Mouse (Mus musculus) embryonic fibroblast, embryonic 13.5 days (primary cell): ENCODE data around the gene 3110009E18Rik. TPM values are rescaled to one million over a fixed set of nuclear protein-coding genes. Genes with fewer than 3 reads are reported as not detected.

Experiments used
- H3K27ac ChIP-seq: 2 replicates; pipeline ENCODE4 v1.5.1; 2012; ENCODE audit warnings: low read length, control low read depth, inconsistent platforms; ENCODE audit not compliant: insufficient read depth
- H3K4me1 ChIP-seq: 2 replicates; pipeline ENCODE4 v1.6.1; 2011; ENCODE audit warnings: low read length; ENCODE audit not compliant: control insufficient read depth, insufficient read depth
- H3K4me3 ChIP-seq: 2 replicates; pipeline ENCODE4 v1.5.1; 2011; ENCODE audit warnings: mild to moderate bottlenecking, control low read depth, low read length; ENCODE audit not compliant: insufficient read depth
- CTCF ChIP-seq: IDR thresholded peaks from 2 replicates; pipeline ENCODE4 v1.5.1; 2011; ENCODE audit warnings: mild to moderate bottlenecking, control low read depth, low read length, moderate library complexity, borderline replicate concordance; ENCODE audit not compliant: insufficient read depth
- POLR2A ChIP-seq: IDR thresholded peaks from 2 replicates; pipeline ENCODE4 v1.6.1; 2011; ENCODE audit warnings: low read depth, mild to moderate bottlenecking, control low read depth, low read length, moderate library complexity
- polyA plus RNA-seq: library from polyadenylated mRNA; stranded (reverse); fragments of >200 nt; gene quantifications from 2 replicates; pipeline ENCODE4 v1.2.4, GENCODE M21; 2011; ENCODE audit warnings: low read depth; ENCODE audit not compliant: missing spikeins, insufficient read length

3110009E18Rik gene
- 4.0 and 7.2 TPM in 2 replicates for polyA plus RNA-seq

DNA sequence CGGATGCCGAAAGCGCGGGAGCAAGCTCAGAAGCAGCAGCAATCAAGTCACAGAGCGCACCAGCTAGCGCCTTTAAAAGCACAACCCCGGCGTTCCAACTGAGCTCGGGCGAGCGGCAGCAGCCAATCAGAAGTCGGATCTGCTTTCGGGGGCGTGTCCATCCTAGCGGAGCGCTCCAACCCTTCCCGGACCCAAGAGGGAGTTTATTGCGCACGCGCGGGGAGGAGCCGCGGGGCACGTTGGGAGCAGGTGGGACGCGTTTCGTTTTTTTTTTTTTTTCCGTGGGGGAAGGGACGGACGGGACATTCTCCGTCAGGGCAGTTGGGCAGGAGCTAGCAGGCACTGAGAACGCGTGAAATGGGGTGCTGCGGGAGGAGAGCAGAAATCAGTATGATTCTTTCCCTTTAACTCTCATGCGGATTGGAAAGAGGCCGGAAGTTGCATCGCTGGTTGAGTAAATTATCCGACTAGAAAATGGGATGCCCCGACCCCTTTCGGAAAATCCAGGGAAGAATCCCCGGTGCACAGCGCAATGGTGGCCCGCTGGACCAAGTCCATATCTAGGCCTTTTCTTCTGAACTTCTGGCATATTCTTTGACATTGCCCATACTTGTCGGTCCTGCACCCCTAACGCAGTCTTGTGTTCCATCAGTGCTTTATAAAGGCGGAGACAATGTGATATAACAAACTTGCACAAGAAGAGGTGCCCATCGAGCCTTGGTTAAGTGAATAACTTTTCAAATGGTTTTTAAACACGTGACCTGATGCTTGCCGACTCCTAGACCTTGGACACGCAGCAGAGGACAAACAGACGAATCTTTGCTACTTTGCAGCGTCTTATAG is at the start of gene 3110009E18Rik, which contains the start of gene Dbi:
Gene 3110009E18Rik (plus strand): TSS at position 219 of the 843 bp plus-strand sequence.
Gene Dbi (minus strand): TSS at position 110 of the 843 bp plus-strand sequence.
- peaks cover 4% of the 10 kb centered on the region; the same call in 1 of the 2 replicates for H3K4me1 ChIP-seq
- peak within 1 kb of the TSS; percentile 67 for H3K27ac ChIP-seq
- TF ChIP-seq POLR2A (peak; percentile 91), CTCF (no peak)
- H3K4me3 ChIP-seq, result peak within 1 kb of the TSS; percentile 59

DNA sequence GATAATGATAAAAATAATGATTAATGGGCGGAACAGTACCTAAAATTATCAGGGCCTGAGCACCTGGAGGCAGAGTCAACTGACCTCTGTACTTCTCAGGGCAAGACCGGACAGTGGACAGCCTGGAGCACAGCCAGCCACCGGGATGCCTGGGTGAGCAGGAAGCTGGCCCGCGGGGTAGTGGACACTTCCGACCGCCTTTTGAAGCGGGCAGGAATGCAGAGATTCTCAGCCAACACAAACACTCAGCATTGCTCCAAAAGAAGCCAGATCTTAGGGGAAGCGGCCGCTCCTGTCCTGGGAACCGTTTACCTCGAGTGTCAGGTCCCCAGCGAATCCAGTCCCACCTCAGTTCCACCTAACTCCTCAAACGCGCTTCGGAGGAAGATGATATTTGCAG is 48.1 kb upstream of the 3110009E18Rik start:
- Histone ChIP-seq H3K4me1 (peaks cover 10% of the 10 kb centered on the region), H3K27ac (no peak overlapping the region), H3K4me3 (peak overlapping the region; percentile 34)
- TF ChIP-seq POLR2A, result no peak
- TF ChIP-seq CTCF, result no peak

DNA sequence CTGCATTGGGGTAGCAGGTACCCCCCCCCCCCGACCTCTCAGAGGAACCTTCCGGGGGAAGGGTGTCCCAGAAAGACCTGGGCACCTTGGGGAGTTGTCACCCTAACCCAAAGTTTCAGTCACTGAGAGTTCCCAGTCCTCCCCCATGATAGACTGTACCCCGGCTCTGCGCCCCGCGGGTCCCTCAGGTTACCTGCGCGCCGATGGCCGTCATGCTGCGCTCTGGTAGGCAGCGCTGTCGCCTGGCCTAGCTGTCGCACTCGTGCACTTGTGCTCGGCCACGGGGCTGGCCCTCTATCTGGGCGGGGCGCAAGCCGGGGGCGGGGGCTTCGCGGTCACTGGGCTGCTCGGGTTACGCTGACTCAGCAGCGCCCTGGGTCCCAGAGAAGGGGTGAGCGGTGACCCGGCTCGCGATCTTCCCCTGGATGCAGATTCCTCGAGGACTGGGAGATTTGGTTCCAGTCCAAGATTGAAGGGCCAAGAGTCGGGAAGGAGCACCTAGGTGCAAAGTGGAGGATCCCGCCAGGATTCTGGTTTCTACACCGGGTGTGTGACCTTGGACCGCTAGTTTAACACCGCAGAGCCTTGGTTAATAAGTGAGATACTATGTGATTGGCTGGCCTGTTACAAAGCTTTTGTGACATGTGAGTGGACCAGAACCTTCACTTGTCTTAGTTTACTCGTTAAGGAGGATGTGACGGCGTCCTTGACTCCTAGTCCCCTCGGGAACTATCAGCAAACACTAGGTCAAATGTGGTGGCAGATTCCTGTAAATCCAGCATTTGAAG is 47.3 kb upstream of the 3110009E18Rik start, which contains the start of gene Tmem37:
Gene Tmem37 (minus strand): TSS at position 556 of the 788 bp plus-strand sequence.
- H3K27ac ChIP-seq, result peak within 1 kb of the TSS; percentile 75
- peak within 1 kb of the TSS; percentile 34 for H3K4me3 ChIP-seq
- TF ChIP-seq POLR2A (peak; percentile 79), CTCF (no peak)
- peaks cover 10% of the 10 kb centered on the region for H3K4me1 ChIP-seq

DNA sequence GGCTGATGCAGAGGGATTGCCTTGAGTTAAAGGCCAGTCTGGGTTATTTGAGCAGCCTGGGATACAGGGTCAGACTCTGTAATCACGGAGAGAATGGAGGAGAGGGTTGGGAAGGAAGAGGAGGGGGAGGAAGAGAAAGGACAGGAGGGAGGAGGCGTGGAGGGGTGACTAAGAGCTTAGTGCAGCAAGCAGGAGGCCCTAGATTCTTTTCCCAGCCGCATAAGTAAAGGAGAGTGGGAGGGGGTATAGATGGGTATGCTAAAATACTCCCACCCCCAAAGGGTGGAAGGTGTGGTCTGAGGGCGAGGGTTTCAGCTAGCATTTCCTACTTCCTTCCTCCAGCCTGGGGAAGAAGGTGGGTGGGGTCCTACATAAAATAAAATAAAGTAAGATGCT is 46.7 kb upstream of the 3110009E18Rik start:
- TF ChIP-seq POLR2A (no peak), CTCF (no peak)
- H3K27ac ChIP-seq, result peak overlapping the region; percentile 75
- H3K4me3 ChIP-seq, result peak overlapping the region; percentile 34
- peaks cover 8% of the 10 kb centered on the region for H3K4me1 ChIP-seq

DNA sequence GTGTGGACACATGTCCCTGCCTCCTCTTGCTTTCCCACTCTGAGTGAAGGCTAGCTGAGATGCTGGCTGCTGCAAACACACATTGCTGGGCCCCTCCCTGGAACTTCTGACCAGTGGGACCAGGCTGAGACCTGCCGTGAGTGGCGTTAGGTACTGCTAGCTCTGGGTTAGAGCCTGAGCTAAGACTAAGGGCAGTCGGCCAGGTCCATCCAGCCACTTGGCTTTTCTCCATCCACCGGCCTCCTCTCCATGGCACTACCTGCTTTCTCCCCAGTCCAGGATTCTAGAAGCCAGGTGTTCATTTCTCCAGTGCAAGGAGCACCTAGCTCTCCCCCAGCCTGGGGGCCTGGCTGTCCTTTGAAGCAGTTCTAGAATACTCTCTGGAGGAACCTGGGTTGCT is 46.1 kb upstream of the 3110009E18Rik start:
- no peak overlapping the region for H3K4me3 ChIP-seq
- H3K4me1 ChIP-seq, result peaks cover 8% of the 10 kb centered on the region
- TF ChIP-seq POLR2A, result no peak
- TF ChIP-seq CTCF, result no peak
- H3K27ac ChIP-seq, result peak overlapping the region; percentile 23; the same call in 1 of the 2 replicates

DNA sequence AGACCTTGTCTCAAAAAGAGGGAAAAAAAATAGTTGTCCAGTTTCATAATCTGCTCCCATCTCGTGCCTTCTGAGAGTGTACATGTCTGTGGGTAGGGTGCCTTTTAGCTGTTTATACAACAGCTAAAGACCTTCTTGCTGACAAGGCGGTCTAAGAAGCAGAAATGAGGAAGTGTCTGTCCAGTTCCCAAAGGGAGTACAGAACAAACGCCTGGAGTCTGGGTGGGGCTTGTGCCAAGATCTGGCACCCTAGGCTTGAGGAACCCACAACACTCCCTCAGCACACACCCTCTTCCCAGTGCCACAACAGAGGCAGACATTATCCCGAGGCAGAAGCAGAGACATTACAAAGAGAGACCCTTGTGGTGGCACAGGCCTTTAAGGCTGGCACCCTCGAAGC is 45.5 kb upstream of the 3110009E18Rik start:
- peaks cover 8% of the 10 kb centered on the region for H3K4me1 ChIP-seq
- H3K4me3 ChIP-seq, result no peak overlapping the region
- no peak overlapping the region for H3K27ac ChIP-seq
- TF ChIP-seq POLR2A (no peak), CTCF (no peak)

DNA sequence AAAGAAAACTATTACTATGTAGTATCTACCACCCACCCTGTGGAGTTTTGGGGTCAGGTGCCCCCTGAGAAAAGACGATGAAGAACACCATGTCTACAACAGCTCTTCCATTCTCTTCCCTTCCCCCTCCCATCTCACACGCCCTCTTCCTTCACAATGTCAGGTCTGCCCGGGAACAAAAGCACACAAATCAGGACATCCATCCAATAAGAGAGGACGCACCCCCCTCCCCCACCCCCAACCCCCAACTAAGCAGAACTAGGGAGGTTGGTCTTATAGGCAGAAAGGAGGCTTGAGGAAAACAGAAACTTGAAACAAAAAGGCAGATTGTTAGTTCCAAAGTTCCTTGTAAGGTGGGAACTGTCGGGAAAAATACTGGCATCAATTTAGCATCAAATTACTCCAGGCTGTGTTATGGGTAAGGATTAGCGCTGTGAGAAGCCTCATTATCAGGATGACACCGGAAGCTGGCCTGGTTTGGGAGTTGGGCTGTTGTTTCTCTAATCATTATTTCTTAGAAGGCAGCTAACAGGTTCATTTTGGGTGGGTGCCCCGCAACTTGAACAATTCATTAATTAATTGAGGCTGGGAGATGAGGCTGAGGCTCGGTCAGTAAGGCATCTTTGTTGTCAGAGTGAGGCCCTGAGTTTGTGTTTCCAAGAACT is 43.1 kb upstream of the 3110009E18Rik start:
- TF ChIP-seq CTCF, result no peak
- TF ChIP-seq POLR2A, result no peak
- Histone ChIP-seq H3K27ac (no peak overlapping the region), H3K4me1 (peaks cover 5% of the 10 kb centered on the region), H3K4me3 (no peak overlapping the region)

DNA sequence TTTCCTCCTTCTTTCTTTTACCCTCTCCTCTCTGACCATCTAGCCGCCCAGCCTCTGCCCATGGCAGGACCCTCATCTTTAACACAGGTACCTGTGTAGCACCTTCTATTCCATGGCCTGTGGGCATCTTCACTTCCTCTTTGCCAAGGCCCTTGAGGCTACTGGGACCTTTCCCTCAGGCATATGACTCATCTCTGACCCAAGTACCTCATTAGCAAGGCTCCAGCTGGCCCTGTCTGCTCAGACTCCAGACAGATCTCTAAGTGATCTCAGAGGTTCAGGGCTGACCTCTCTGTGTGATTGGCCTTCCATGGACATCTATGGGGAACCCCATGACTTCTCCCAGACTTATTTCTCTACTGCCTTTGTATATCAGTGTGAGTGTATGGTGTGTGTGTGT is 40.4 kb upstream of the 3110009E18Rik start:
- TF ChIP-seq POLR2A, result no peak
- TF ChIP-seq CTCF, result no peak
- Histone ChIP-seq H3K4me3 (no peak overlapping the region), H3K4me1 (peaks cover 8% of the 10 kb centered on the region; the same call in 1 of the 2 replicates), H3K27ac (no peak overlapping the region)

DNA sequence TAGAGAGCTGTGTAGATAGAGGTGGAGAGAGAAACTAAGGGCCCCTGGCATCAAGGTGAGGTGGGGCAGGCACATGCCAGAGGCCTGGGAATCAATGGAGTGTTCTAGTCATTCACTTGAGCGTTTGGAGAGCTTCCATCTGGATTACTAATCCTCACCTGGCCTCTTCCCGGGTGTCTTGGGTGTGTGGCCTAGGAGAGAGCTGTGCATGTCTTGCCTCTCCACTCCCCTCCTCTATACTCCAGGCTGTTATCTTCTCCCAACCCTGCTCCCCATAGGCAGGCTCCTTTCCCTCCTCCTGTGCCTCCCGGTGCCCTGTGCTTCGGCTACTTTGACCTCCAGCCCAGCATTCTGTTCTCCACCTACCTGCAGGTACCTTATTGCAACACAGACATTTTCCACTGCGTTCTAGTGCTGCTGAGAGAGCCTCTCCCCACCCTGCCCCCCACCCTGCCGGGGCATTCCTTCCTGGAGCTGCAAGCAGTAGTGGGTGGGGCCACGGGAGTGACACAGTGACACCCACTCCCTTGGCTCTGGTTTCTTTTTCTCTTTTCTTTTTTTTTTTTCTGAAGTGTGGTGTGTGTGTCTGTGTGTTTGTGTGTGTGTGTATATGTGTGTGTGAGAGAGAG is 37.9 kb upstream of the 3110009E18Rik start:
- TF ChIP-seq POLR2A (no peak), CTCF (no peak)
- Histone ChIP-seq H3K27ac (no peak overlapping the region), H3K4me1 (peaks cover 8% of the 10 kb centered on the region; the same call in 1 of the 2 replicates), H3K4me3 (no peak overlapping the region)

DNA sequence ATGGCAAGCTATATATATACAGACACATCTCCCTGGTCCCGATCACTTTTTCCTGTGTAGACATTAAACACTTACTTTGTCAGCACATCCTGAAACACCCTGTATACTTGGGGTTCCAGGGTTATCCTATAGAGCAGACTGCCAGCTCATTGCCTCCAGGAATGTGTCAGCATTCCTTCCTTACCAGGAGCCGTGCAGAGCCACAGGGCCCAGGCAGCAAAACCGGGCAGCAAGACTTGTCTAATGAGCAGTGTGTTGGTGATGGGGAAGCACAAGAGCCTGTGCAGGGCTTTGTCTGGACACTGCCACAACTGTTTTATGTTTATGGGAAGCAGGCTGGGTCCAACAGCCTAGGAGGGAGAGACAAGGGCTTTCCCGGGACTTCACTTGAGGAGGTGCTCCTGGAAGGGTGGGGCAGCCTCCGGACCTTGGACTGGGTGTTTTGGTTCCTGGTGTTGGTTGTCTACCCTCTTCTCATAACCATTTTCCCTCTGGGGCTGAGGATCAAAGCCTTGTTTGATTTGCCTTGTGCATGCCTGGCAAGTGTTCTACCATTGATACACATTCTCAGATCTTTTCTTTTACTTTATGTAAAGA is 37.0 kb upstream of the 3110009E18Rik start:
- TF ChIP-seq CTCF (no peak), POLR2A (no peak)
- peaks cover 8% of the 10 kb centered on the region; the same call in 1 of the 2 replicates for H3K4me1 ChIP-seq
- H3K4me3 ChIP-seq, result no peak overlapping the region
- H3K27ac ChIP-seq, result peak overlapping the region; percentile 37; the same call in 1 of the 2 replicates
